Mouse (Mus musculus) cortical plate, adult 2 months (tissue): ENCODE results near the gene Klhl29. TPM values are rescaled to one million over a fixed set of nuclear protein-coding genes. Genes with fewer than 3 reads are reported as not detected.

ENCODE experiments used
- H3K27ac ChIP-seq: fragments of 200-500 bp; 2 replicates; pipeline ENCODE4 v1.5.1; 2012; ENCODE audit warnings: low read length, control low read depth, inconsistent platforms; ENCODE audit not compliant: insufficient read depth
- H3K4me1 ChIP-seq: fragments of 200-500 bp; 2 replicates; pipeline ENCODE4 v1.6.1; 2011; ENCODE audit warnings: low read length; ENCODE audit not compliant: control insufficient read depth, insufficient read depth
- H3K4me3 ChIP-seq: fragments of 200-500 bp; 2 replicates; pipeline ENCODE4 v1.5.1; 2011; ENCODE audit warnings: mild to moderate bottlenecking, low read length, control low read depth; ENCODE audit not compliant: insufficient read depth
- CTCF ChIP-seq: fragments of 200-500 bp; IDR thresholded peaks from 2 replicates; pipeline ENCODE4 v1.5.1; 2011; ENCODE audit warnings: mild to moderate bottlenecking, control low read depth, low read length; ENCODE audit not compliant: insufficient read depth; ENCODE audit errors: extremely low read depth
- POLR2A ChIP-seq: fragments of 200-500 bp; IDR thresholded peaks from 2 replicates; pipeline ENCODE4 v1.6.1; 2011; ENCODE audit warnings: mild to moderate bottlenecking, low read length, control low read depth; ENCODE audit not compliant: insufficient read depth; ENCODE audit errors: extremely low read depth
- polyA plus RNA-seq: library from polyadenylated mRNA; depleted of rRNA; stranded (reverse); fragments of >200 nt; gene quantifications from 2 replicates; pipeline ENCODE4 v1.2.3, GENCODE M21; 2012

Gene Klhl29
- polyA plus RNA-seq, 1 experiment, result 26.9 TPM

DNA sequence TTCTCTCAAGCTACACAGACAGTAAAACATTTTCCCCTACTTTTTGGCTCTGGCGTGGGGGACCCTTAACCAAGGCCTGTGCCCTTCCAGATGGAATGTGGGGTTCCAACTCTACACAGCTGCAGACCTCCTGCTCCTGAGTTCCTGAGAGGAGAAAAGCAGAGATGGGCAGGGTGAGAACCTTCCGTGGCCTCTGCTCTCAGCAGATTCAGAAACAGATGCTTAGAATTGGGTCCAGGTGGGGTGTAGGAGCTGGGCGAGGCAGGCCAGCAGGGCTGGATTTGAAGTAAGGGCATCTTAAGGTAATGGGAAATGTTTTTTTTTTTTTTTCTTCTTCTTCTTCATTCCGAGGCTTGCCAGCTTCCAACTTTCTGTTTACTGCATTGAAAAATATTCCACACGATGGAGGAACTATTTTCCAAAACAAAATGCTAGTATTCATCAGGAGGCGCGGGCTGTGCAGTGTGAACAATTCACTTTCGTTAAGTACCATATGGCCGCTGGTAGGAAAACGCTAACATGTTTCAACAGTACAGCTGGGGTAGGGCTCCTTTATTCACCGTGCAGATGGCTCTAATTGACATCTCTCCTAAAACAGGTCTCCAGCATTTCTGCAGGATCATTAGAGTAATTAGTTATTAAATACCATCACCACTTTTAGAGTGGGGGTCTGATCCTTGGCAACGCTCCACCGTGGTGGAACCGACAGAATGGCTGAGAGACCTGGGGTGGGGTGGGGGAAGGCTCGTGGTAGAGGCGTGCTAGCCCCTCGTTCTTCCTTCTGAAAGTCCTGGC, 135.8 kb downstream of the Klhl29 start:
- Histone ChIP-seq H3K4me3 (no peak overlapping the region), H3K4me1 (peaks cover 21% of the 10 kb centered on the region), H3K27ac (no peak overlapping the region; the same call in 1 of the 2 replicates)
- no peak for TF ChIP-seq CTCF
- no peak for TF ChIP-seq POLR2A

DNA sequence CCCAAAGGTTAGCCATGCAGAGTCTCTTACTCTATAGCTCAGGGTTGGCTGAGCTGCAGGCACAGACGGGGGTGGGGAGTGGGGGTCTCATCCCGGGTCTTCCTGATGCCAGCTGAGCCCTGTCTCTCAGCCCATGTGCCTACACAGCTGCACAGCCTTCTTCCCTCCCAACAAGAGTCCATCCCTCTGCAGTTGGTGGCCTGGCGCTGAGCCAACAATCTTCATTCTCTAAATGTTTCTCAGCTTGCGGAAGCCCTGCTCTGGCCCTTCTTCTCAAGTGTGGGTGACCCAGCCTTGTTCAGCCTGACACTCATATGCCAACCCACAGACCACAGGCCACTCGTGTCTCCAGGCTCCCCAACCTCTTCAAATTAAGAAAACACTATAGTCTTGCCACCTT, 138.4 kb downstream of the Klhl29 start:
- H3K4me1 ChIP-seq, result 0 out of 2 replicates have a peak, but pooled peaks cover 6% of the 10 kb centered on the region
- H3K27ac ChIP-seq, result no peak overlapping the region
- no peak overlapping the region for H3K4me3 ChIP-seq
- TF ChIP-seq POLR2A (no peak), CTCF (no peak)

DNA sequence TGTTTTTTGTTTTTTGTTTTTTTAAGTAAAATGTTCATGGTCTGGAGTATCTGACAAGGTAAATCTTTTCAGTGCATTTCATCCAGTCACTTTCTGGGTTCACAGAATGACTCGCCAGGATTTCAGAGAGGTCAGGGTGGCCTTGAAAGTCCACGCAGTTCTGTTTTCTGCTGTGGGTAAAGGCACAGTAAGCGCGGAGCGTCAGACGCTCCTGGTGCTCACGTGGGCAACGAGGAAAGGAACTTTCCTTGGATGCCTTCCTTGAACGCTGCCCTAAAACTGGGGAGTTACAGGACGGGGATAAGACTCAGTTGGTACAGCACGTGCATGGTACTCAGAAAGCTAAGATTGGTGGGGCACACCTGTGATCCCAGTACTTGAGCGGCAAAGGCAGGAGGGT, 139.9 kb downstream of the Klhl29 start:
- H3K4me1 ChIP-seq, result peaks cover 7% of the 10 kb centered on the region; the same call in 1 of the 2 replicates
- TF ChIP-seq CTCF (no peak), POLR2A (no peak)
- H3K4me3 ChIP-seq, result no peak overlapping the region
- H3K27ac ChIP-seq, result no peak overlapping the region

DNA sequence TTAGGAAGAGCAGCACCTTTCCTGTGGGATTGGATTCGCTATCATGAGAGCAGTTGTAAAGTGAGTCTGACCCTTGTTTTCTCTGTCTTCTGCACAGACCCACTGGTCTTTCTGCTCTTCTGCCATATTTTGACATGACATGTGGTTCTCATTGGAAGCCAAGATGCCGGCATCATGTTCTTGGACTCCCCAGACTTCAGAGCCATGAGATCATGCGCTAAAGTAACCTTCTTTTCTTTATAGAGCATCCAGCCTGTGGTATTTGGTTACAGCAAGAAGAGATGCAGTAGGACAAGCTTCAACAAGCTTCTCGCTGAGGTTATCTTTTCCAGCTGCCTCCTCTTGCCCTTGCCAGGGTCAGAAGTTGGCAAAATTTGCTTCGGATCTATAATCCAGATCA, 145.0 kb downstream of the Klhl29 start:
- Histone ChIP-seq H3K4me1 (peaks cover 4% of the 10 kb centered on the region), H3K27ac (no peak overlapping the region), H3K4me3 (no peak overlapping the region)
- TF ChIP-seq CTCF (no peak), POLR2A (no peak)

DNA sequence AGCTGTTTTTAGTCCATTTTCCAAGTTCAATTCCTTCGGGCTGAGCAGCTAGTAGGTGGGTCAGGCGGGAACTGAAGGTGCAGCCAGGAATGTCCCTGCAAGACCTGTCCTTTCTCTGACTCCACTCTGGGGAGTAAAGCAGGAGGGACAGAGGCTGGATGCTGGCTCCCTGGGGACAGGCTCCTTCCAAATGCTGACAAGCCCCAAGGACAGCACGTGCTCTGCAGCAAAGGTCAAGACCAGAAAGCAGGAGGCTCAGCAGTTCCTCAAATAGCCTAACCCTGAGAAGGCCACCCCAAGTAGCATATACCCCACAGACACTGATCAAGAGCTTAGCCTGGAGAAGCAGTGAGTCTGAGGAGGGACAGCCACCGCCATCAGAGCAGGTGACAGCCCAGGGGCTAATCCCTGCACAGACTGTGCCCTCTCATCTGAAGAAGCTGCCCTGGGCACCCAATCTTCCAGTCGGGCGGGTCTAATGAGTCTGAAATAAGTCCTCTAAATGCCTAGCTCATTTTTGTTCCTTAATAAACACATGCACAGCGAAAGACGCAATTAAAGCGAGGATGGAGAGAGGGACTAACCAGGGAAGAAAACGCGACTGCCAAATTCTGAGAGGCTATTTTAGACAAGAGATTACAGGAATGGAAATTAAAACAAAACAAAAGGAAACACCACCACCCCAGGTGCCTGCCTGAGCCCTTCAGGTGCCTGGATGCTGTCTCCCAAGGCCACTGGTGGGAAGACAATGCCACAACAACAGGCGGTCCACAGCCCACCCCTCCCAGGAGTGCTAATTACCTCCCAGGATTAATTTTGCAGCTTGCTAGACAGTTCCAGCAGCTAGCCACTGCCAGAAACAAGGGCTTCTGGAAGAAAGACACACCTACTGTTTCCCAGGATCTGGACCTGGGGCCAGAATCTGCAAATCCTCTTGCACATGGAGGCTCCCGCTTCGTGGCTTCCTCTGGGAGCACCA, 148.5 kb downstream of the Klhl29 start:
- no peak for TF ChIP-seq POLR2A
- TF ChIP-seq CTCF, result no peak
- Histone ChIP-seq H3K27ac (no peak overlapping the region), H3K4me3 (no peak overlapping the region), H3K4me1 (peaks cover 6% of the 10 kb centered on the region)

DNA sequence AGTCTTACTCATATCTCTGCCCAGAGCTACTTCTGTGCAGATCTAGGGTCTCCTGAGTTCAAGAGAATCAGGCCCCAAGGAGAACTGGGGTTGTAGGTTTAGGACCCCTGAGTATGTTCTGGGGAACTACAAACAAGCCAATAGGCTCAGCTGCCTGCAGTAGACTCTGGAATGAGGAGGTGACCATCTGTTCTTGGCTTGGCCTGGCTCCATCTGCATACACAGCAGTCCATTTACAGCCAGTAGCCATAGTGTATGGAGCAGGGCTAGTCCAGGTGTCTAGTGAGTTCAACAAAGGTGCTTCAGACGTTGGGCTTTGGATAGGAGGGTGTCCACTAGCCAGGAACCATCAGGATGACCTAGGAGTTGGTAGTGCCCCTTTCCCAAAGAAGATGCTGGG, 151.9 kb downstream of the Klhl29 start:
- TF ChIP-seq CTCF (no peak), POLR2A (no peak)
- Histone ChIP-seq H3K4me1 (peaks cover 11% of the 10 kb centered on the region), H3K4me3 (no peak overlapping the region), H3K27ac (no peak overlapping the region)

DNA sequence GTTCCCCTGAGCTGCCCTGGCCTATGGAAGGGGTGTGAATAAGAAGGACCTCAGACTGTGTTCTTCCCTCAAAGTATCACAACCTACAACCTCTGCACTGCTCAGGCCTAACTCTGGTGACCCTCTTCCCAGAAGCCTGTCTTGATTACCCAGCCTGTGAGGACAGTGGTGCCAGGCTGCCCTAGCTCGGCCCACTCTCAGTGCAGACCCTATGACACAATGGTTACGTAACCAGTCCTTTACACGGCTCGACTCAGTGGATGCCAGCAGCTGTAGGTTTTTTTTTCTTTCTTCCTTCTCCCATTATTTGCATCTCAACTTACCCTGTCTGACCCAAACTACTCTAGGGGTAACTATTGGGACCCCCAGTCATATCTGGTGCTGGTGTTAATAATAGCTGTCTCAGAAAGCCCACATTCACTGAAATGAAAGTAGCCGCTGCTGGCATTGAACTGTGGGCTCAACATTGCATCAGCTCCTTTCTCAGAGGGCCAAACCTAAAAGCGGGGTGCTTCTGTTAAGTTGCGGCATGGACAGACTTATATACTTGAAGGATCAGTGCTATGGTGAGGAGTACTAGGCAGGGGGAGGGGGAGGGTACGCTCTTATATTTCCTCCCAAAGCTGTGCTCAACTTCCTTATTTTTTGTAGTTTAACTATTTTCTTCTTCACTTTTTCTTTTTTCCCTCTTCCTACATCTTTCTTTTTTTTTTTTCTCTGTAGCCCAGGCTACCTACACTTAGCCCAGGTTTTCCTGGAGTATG, 152.9 kb downstream of the Klhl29 start:
- TF ChIP-seq CTCF, result no peak
- TF ChIP-seq POLR2A, result no peak
- Histone ChIP-seq H3K4me1 (peaks cover 9% of the 10 kb centered on the region), H3K27ac (no peak overlapping the region), H3K4me3 (no peak overlapping the region)

DNA sequence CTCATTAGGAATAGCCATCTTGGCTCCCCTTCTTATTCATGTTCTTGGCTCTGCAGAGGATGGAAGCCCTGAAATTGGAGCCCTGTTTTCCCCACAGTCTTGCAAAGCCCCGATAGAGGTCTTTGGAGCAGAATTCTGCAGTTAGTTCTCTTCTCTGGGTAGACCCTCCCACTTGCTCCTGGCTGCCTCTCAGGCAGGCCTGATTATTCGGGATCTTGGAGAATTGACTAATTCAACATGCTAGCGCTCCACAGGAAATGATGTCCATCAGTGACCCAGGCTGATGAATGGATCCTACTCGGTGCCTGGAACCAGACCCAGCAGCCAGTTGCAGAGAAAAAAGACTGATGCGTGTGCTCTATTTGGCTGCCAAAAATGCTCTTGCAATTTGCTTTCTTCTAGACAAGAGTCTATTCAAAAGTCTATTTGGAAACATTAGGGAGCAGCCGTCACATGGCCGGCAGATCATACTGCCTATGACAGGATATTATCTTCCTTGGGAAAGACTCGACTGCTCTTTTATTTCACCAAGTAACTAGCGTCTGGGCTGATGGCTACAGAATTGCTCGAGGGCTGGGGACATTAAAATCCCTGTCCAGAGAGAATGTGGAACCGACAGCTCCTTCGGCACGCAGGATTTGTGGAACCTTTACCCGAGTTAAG, 155.4 kb downstream of the Klhl29 start:
- Histone ChIP-seq H3K27ac (peak overlapping the region; percentile 13; the same call in 1 of the 2 replicates), H3K4me1 (peaks cover 8% of the 10 kb centered on the region), H3K4me3 (no peak overlapping the region)
- TF ChIP-seq POLR2A, result no peak
- TF ChIP-seq CTCF, result no peak
